ENCODE assay signal across 20 mouse cellular contexts in genomic region chr5:51426406-51426805, GRCm38 (mm10).
DNase-seq lines count a peak whose midpoint lies in the region; ATAC-seq and TF ChIP-seq lines count a peak whose summit lies in the region.
"Had no signal": no experiment of that assay in that cellular context is flagged by ENCODE, and none has a peak within 500 bp of the region (broad histone marks: within the 10 kb centered on the region; RNA-seq: fewer than 3 reads in every experiment).

No protein-coding gene starts in this region.

- no peak for TF ChIP-seq EP300 in liver, postnatal 0 days (IDR thresholded peaks at IDR 0.05; ENCODE audit: low read depth)

- H3K36me3 ChIP-seq in kidney, embryonic 16.5 days (ENCODE audit: insufficient read depth, low read length), result no peaks in the 10 kb centered on the region
- H3K36me3 ChIP-seq in liver, postnatal 0 days (replicated peaks; ENCODE audit: insufficient read depth, low read length), result no peaks in the 10 kb centered on the region
- H3K36me3 ChIP-seq in liver, embryonic 11.5 days (ENCODE audit: control insufficient read depth, insufficient read depth, low read length), result no peaks in the 10 kb centered on the region
- H3K36me3 ChIP-seq: embryonic facial prominence, embryonic 13.5 days; heart, embryonic 15.5 days; hindbrain, embryonic 10.5 days had no signal

- no peak for ATAC-seq in kidney, embryonic 16.5 days (ENCODE audit: low FRiP score, low TSS enrichment)
- ATAC-seq in liver, postnatal 0 days, result peak; percentile 29
- no peak for ATAC-seq in liver, embryonic 11.5 days (replicated peaks; ENCODE audit: low FRiP score)
- ATAC-seq: forebrain, embryonic 13.5 days; forebrain, postnatal 0 days had no signal

- H3K9me3 ChIP-seq in kidney, embryonic 16.5 days (ENCODE audit: low read length), result no peaks in the 10 kb centered on the region
- no peaks in the 10 kb centered on the region for H3K9me3 ChIP-seq in liver, postnatal 0 days (ENCODE audit: low read length)
- no peaks in the 10 kb centered on the region for H3K9me3 ChIP-seq in liver, embryonic 11.5 days (ENCODE audit: control insufficient read depth, low read length)
- H3K9me3 ChIP-seq: embryonic facial prominence, embryonic 13.5 days; forebrain, embryonic 13.5 days; heart, embryonic 15.5 days; hindbrain, embryonic 10.5 days had no signal

- H3K4me1 ChIP-seq in kidney, embryonic 16.5 days (ENCODE audit: insufficient read depth, low read length), result no peaks in the 10 kb centered on the region
- H3K4me1 ChIP-seq in liver, postnatal 0 days (ENCODE audit: insufficient read depth), result no peaks in the 10 kb centered on the region
- H3K4me1 ChIP-seq in liver, embryonic 11.5 days (replicated peaks; ENCODE audit: control insufficient read depth, insufficient read depth, low read length), result no peaks in the 10 kb centered on the region
- H3K4me1 ChIP-seq: embryonic facial prominence, embryonic 13.5 days; forebrain, embryonic 13.5 days; heart, embryonic 15.5 days; hindbrain, embryonic 10.5 days had no signal

- no peak overlapping the region for H3K4me3 ChIP-seq in kidney, embryonic 16.5 days (ENCODE audit: low read length)
- no peak overlapping the region for H3K4me3 ChIP-seq in liver, postnatal 0 days (ENCODE audit: low read depth, low read length)
- no peak overlapping the region for H3K4me3 ChIP-seq in liver, embryonic 11.5 days (ENCODE audit: low read depth, low read length)
- H3K4me3 ChIP-seq: embryonic facial prominence, embryonic 13.5 days; forebrain, embryonic 13.5 days; heart, adult 2 months; heart, embryonic 15.5 days; hindbrain, embryonic 10.5 days had no signal

- no peak for TF ChIP-seq CTCF in liver, postnatal 0 days (IDR thresholded peaks at IDR 0.05; ENCODE audit: low read depth)

- H3K9ac ChIP-seq in kidney, embryonic 16.5 days (replicated peaks; ENCODE audit: low read length), result no peak overlapping the region
- H3K9ac ChIP-seq in liver, postnatal 0 days (replicated peaks), result no peak overlapping the region
- no peak overlapping the region for H3K9ac ChIP-seq in liver, embryonic 11.5 days (ENCODE audit: low read depth, low read length)
- H3K9ac ChIP-seq: embryonic facial prominence, embryonic 13.5 days; forebrain, embryonic 13.5 days; forebrain, postnatal 0 days; heart, embryonic 15.5 days had no signal

- H3K27ac ChIP-seq in kidney, embryonic 16.5 days (ENCODE audit: low read length), result no peak overlapping the region
- no peak overlapping the region for H3K27ac ChIP-seq in liver, postnatal 0 days (ENCODE audit: low read depth)
- H3K27ac ChIP-seq in liver, embryonic 11.5 days (ENCODE audit: low read depth, low read length), result no peak overlapping the region
- H3K27ac ChIP-seq: embryonic facial prominence, embryonic 13.5 days; forebrain, embryonic 13.5 days; heart, adult 2 months; heart, embryonic 15.5 days; hindbrain, embryonic 10.5 days had no signal

- no peaks in the 10 kb centered on the region for H3K27me3 ChIP-seq in kidney, embryonic 16.5 days (ENCODE audit: insufficient read depth, low read length)
- no peaks in the 10 kb centered on the region for H3K27me3 ChIP-seq in liver, postnatal 0 days (ENCODE audit: insufficient read depth, low read length)
- H3K27me3 ChIP-seq in liver, embryonic 11.5 days (replicated peaks; ENCODE audit: control insufficient read depth, insufficient read depth, low read length), result no peaks in the 10 kb centered on the region
- H3K27me3 ChIP-seq: embryonic facial prominence, embryonic 13.5 days; forebrain, embryonic 13.5 days; heart, embryonic 15.5 days had no signal

- H3K4me2 ChIP-seq in kidney, embryonic 16.5 days (replicated peaks; ENCODE audit: low read depth, low read length), result no peak overlapping the region
- H3K4me2 ChIP-seq in liver, postnatal 0 days (ENCODE audit: low read depth, low read length), result no peak overlapping the region
- H3K4me2 ChIP-seq in liver, embryonic 11.5 days, result no peak overlapping the region
- H3K4me2 ChIP-seq: embryonic facial prominence, embryonic 13.5 days; forebrain, embryonic 13.5 days; heart, embryonic 11.5 days; heart, embryonic 15.5 days had no signal

- DNase-seq in kidney, adult 18-20 months, result peak; percentile 59
- DNase-seq in liver, postnatal 0 days, result no peak
- no peak for DNase-seq in liver, embryonic 11.5 days (ENCODE audit: low spot score)
- peak; percentile 48 to 59 for DNase-seq in kidney, postnatal 25 days
- DNase-seq in heart, postnatal 4 days, result no peak
- no peak for DNase-seq in natural killer cell, adult 2 months (ENCODE audit: low spot score in 2 of 2)
- DNase-seq: adrenal gland, postnatal 10 days; cerebellum, adult 11-12 months; cerebellum, adult 9-10 months; cerebellum, postnatal 25 days; forebrain, postnatal 0 days; gastrocnemius, postnatal 14 days; heart, adult 2 months; heart, postnatal 14 days had no signal

Comparison
In these comparisons a context has a peak if more than half of its experiments do, and no peak if none do; other contexts are left out.
1. DNase-seq: peak in kidney, adult 18-20 months (single experiment) and kidney, postnatal 25 days (2 of 2); none in liver, postnatal 0 days (single experiment), liver, embryonic 11.5 days (single experiment), heart, postnatal 4 days (single experiment) and natural killer cell, adult 2 months (0 of 2).